Mouse (Mus musculus) forebrain, embryonic 14.5 days (tissue): ENCODE data around the gene 1700016H13Rik. TPM values are rescaled to one million over a fixed set of nuclear protein-coding genes. Genes with fewer than 3 reads are reported as not detected.

Experiments
- ATAC-seq: fragments of 200-750 bp; cut with Nextera tagmentation; 2 replicates; pipeline ENCODE4 v1.8.0; 2017; ENCODE audit warnings: mild to moderate bottlenecking, moderate library complexity
- DNase-seq: peaks from one replicate; pipeline ENCODE4 v3.0.0-alpha.2; 2015; ENCODE audit warnings: low spot score
- H3K27ac ChIP-seq: fragments of 300-500 bp; sonication (generic); 2 replicates; pipeline ENCODE4 v1.5.1; 2014; ENCODE audit warnings: low read depth, mild to moderate bottlenecking, control low read depth, low read length, moderate library complexity
- H3K27me3 ChIP-seq: fragments of 300-500 bp; sonication (generic); replicated peaks from 2 replicates; pipeline ENCODE4 v1.6.1; 2014; ENCODE audit warnings: low read length, control low read depth, mixed read lengths; ENCODE audit not compliant: control insufficient read depth, insufficient read depth
- H3K36me3 ChIP-seq: fragments of 300-500 bp; sonication (generic); 2 replicates; pipeline ENCODE4 v1.6.1; 2014; ENCODE audit warnings: low read length, control low read depth; ENCODE audit not compliant: control insufficient read depth, insufficient read depth
- H3K4me1 ChIP-seq: fragments of 300-500 bp; sonication (generic); 2 replicates; pipeline ENCODE4 v1.6.1; 2014; ENCODE audit warnings: antibody characterized with exemption, low read length, control low read depth; ENCODE audit not compliant: control insufficient read depth, insufficient read depth
- H3K4me2 ChIP-seq: fragments of 300-500 bp; sonication (generic); 2 replicates; pipeline ENCODE4 v1.6.1; 2014; ENCODE audit warnings: mild to moderate bottlenecking, control low read depth, low read length
- H3K4me3 ChIP-seq: fragments of 300-500 bp; sonication (generic); 2 replicates; pipeline ENCODE4 v1.5.1; 2014; ENCODE audit warnings: low read depth, low read length, control low read depth
- H3K9ac ChIP-seq: fragments of 300-500 bp; sonication (generic); 2 replicates; pipeline ENCODE4 v1.6.1; 2014; ENCODE audit warnings: mild to moderate bottlenecking, low read length, control low read depth, moderate library complexity
- H3K9me3 ChIP-seq: fragments of 300-500 bp; sonication (generic); replicated peaks from 2 replicates; pipeline ENCODE4 v1.6.1; 2016; ENCODE audit warnings: low read length, control low read depth, mixed read lengths; ENCODE audit not compliant: control insufficient read depth
- WGBS: fragments of 180-500 bp; shearing (Covaris S2); extraction: QIAGEN DNeasy Blood & Tissue Kit; methylation state at CpG from one replicate; pipeline ENCODE4 v1.1.7; 2014; 5-methylcytosine and 5-hydroxymethylcytosine counted together
- polyA plus RNA-seq: library from polyadenylated mRNA; unstranded; fragments of >200 nt; fragmentation: Nextera tagmentation; extraction: Ambion mirVana; gene quantifications from 2 replicates; pipeline ENCODE4 v1.2.1, GENCODE M21; 2014

1700016H13Rik gene
- polyA plus RNA-seq = 0.38 and 0.68 TPM in 2 replicates

DNA sequence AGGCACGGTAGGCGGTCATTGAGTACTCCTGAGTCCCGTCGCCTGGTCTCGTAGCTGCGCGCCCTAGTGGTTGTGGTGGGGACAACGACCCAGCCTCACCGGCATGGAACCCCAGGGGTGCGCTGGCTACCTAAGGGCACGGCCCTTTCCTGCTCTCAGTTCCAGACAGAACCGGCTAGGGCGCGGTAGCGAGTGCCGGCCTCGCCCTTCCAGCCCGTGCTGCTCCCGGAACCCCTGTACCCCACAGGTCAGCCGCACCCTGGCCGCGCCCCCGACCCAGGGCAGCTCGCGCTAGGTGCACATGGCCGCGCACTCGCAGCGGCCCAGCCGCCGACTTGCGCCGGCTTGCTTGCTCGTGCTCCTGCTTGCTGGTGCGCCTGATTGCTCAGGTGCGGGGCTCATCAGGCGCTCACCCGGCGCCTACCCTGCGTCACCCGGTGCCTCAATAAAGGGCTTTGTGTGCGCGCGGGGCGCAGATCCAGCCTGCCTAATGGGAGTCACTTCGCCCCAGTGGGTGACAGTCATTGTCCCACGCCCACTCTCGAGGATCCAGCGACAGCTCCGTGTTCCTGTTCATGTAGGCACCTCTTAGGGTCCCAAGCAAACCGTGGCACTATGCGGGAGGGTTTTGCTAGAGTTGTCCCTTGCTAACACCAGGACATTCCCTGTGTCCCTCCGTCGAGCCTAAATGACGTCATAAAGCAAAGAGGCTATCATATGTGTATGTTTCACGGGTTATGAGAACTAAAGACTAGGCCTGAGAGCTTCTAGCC lies at the start of gene 1700016H13Rik:
TSS of gene 1700016H13Rik (minus strand) at position 665 of the 773 bp plus-strand sequence.
- Histone ChIP-seq H3K4me3 (peak within 1 kb of the TSS; percentile 58), H3K27me3 (no peaks in the 10 kb centered on the region), H3K4me2 (peak within 1 kb of the TSS; percentile 93), H3K9me3 (no peaks in the 10 kb centered on the region), H3K36me3 (no peaks in the 10 kb centered on the region), H3K4me1 (peaks cover 6% of the 10 kb centered on the region; the same call in 1 of the 2 replicates), H3K27ac (0 out of 2 replicates have a peak within 1 kb of the TSS, but pooled peaks have one; percentile 27), H3K9ac (peak within 1 kb of the TSS; percentile 75)
- DNase-seq (peak; percentile 74), ATAC-seq (peak; percentile 86)
- WGBS = 1% methylated on average over 51 of the region's 56 CpGs

DNA sequence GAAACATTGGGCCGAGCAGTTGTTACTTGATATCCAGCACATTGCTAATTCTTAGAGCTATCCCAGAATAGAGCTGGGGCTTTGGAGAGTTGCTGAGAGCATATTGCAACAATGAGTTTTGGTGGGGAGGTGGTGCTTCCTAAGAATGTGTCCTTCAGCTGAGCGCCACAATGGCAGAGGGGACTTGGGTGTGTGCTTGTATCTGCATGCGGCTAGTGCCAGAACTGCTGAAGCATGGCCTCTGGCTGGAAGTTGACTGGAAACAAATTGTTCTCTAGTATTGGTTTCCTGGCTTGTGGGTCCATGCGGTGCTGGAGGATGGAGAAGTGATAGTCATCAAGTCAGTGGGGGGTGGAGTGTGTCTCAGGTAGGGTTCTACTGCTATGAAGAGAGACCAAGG lies 49.5 kb upstream of the 1700016H13Rik start:
- Histone ChIP-seq H3K4me3 (no peak overlapping the region), H3K4me2 (no peak overlapping the region), H3K36me3 (no peaks in the 10 kb centered on the region), H3K4me1 (no peaks in the 10 kb centered on the region), H3K27me3 (no peaks in the 10 kb centered on the region), H3K9me3 (no peaks in the 10 kb centered on the region), H3K27ac (no peak overlapping the region), H3K9ac (no peak overlapping the region)
- no peak for ATAC-seq
- WGBS = 95% methylated on average over 4 of the region's 4 CpGs
- DNase-seq = no peak

DNA sequence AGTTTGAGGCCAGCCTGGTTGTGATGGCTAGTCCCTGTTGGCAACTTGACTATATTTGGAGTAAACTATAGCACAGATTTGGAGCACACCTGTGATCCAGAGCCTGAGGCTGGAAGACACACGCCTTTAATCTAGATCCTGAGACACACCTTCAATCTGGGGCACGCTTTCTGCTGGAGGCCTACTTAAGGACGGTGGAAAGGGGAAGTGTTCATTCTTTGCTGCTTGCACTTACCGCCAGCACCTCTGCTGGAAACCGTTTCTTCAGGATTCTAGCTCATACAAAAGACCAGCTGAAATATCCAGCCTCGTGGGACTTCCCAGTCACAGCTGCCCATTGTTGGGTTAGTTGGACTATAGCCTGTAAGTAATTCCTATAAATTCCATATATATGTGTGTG lies 46.7 kb upstream of the 1700016H13Rik start:
- no peak for ATAC-seq
- no peak overlapping the region for H3K4me3 ChIP-seq
- H3K27ac ChIP-seq = no peak overlapping the region
- no peak overlapping the region for H3K4me2 ChIP-seq
- no peak overlapping the region for H3K9ac ChIP-seq
- DNase-seq = no peak
- no peaks in the 10 kb centered on the region for H3K36me3 ChIP-seq
- 78% methylated on average over 6 of the region's 6 CpGs for WGBS
- no peaks in the 10 kb centered on the region for H3K27me3 ChIP-seq
- no peaks in the 10 kb centered on the region for H3K9me3 ChIP-seq
- no peaks in the 10 kb centered on the region for H3K4me1 ChIP-seq

DNA sequence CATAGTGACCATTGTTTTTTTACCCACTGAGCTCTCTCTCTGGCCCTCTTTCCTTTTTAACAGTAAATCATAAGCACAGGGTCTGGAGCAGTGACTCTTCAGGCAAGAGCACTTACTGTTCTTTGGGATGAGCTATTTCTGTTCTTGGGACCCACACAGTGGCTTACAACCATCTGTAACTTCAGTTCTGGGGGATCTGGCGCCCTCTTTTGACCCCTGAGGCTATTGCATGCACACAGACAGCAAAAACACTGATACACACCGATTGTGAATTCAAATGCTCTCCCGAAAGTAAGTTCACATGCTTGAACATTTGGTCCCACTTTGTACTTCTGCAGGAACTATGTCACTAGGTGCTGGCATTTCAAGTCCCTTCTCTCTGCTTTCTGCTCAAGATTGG lies 45.7 kb upstream of the 1700016H13Rik start:
- H3K27me3 ChIP-seq = no peaks in the 10 kb centered on the region
- no peak overlapping the region for H3K4me3 ChIP-seq
- H3K36me3 ChIP-seq = no peaks in the 10 kb centered on the region
- no peak overlapping the region for H3K4me2 ChIP-seq
- no peak overlapping the region for H3K27ac ChIP-seq
- H3K9ac ChIP-seq = no peak overlapping the region
- H3K9me3 ChIP-seq = no peaks in the 10 kb centered on the region
- DNase-seq (no peak), ATAC-seq (no peak)
- H3K4me1 ChIP-seq = no peaks in the 10 kb centered on the region
- 67% methylated on average over 3 of the region's 3 CpGs for WGBS

DNA sequence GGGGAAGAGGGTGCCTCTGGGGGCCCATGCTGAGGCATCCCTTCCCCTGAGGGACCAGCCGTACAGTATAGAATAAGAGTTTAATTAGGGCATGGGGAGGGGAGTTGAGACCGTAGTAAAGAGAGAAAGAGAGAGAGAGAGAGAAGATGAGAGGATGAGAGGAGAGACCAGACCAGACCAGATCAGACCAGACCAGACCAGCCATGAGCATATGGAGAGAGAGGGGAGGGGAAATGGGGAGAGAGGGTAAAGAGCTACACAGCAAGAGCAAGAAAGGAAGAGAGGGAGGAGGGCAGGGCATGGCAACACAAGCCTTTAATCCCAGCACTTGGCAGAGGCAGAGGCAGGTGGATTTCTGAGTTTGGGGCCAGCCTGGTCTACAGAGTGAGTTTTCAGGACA lies 44.9 kb upstream of the 1700016H13Rik start:
- no peak for DNase-seq
- 60% methylated on average over 2 of the region's 2 CpGs for WGBS
- no peak overlapping the region for H3K27ac ChIP-seq
- no peaks in the 10 kb centered on the region for H3K4me1 ChIP-seq
- no peaks in the 10 kb centered on the region for H3K36me3 ChIP-seq
- no peak for ATAC-seq
- H3K4me3 ChIP-seq = no peak overlapping the region
- H3K9ac ChIP-seq = no peak overlapping the region
- H3K4me2 ChIP-seq = no peak overlapping the region
- H3K27me3 ChIP-seq = no peaks in the 10 kb centered on the region
- no peaks in the 10 kb centered on the region for H3K9me3 ChIP-seq

DNA sequence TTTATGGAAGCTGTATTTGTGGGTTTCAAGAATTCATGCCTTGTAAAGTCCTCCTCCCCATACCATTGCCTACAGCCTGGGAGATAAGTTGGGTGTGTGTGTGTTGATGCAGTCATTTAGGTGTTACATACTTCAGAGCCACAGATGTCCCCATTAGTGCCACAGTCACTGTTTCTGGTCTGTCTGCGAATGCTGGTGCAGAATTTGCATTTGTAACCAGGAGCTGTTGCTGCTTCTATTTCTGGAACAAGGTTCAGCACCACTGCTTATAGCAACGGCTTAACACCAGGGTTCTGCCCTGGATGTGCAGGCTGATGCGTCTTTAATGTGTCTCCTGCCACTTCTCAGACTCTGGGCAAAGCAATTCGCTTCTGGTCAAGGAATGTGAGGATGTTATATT lies 43.7 kb upstream of the 1700016H13Rik start:
- H3K27me3 ChIP-seq = no peaks in the 10 kb centered on the region; the same call in 1 of the 2 replicates
- DNase-seq (no peak), ATAC-seq (no peak)
- no peaks in the 10 kb centered on the region for H3K9me3 ChIP-seq
- no peak overlapping the region for H3K4me2 ChIP-seq
- H3K4me3 ChIP-seq = no peak overlapping the region
- H3K36me3 ChIP-seq = no peaks in the 10 kb centered on the region
- no peaks in the 10 kb centered on the region for H3K4me1 ChIP-seq
- H3K27ac ChIP-seq = no peak overlapping the region
- no peak overlapping the region for H3K9ac ChIP-seq
- WGBS = 66% methylated on average over 4 of the region's 4 CpGs

DNA sequence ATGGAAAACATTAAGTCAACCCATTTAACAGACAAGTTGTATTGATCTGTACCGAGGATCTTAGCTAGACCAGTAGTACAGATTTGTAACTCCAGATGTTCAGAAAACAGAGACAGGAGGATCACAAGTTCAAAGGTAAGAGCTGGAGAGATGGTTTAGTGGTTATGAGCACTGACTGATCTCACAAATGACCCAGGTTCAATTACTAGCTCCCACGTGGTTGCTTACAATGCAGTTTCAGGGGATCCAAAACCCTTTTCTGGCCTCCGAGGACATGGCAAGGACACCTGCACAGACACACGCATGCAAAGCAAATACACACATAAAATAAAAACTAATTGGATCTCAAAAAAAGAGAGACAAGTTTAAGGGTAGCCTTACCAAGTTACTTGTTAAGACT lies 42.8 kb upstream of the 1700016H13Rik start:
- WGBS = 86% methylated on average over 4 of the region's 4 CpGs
- ATAC-seq (no peak), DNase-seq (no peak)
- no peak overlapping the region for H3K4me3 ChIP-seq
- H3K4me2 ChIP-seq = no peak overlapping the region
- H3K27me3 ChIP-seq = peaks cover 3% of the 10 kb centered on the region; the same call in 1 of the 2 replicates
- H3K9ac ChIP-seq = no peak overlapping the region
- no peaks in the 10 kb centered on the region for H3K36me3 ChIP-seq
- peaks cover under 1% of the 10 kb centered on the region; the same call in 1 of the 2 replicates for H3K4me1 ChIP-seq
- H3K27ac ChIP-seq = no peak overlapping the region
- H3K9me3 ChIP-seq = no peaks in the 10 kb centered on the region

DNA sequence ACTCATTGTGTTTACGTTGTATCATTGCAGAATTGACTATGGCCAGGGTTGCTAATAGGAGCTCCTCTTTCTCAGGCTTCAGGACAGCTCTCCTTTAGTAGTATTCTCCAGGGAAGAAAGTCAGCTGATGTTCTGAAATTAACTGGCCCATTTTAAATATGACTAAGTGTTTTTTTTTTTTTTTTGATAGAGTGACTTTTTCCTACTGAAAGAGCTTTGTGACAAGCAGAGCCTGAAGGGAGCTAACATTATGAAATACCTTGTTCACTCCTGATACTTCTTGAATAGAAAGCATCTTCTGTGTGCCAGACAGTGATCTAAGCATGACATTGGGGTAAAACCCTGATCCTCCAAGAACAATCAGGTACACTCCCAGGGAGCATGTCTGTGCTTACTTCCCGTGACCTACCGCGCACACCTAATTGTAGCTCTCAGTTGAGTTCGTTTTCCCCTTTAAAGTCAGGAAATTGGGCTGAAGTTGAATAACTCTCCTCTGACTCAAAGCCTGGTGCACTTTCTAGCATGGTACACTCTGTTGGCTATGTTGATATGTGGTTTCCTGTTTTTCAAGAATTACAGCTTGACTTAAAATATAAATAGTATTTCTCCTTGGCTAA lies 42.2 kb upstream of the 1700016H13Rik start:
- Histone ChIP-seq H3K4me1 (peaks cover 7% of the 10 kb centered on the region; the same call in 1 of the 2 replicates), H3K9me3 (no peaks in the 10 kb centered on the region), H3K4me3 (no peak overlapping the region), H3K36me3 (no peaks in the 10 kb centered on the region), H3K27me3 (peaks cover 9% of the 10 kb centered on the region), H3K4me2 (no peak overlapping the region), H3K9ac (no peak overlapping the region), H3K27ac (no peak overlapping the region)
- ATAC-seq = no peak
- no peak for DNase-seq
- 70% methylated on average over 5 of the region's 5 CpGs for WGBS

DNA sequence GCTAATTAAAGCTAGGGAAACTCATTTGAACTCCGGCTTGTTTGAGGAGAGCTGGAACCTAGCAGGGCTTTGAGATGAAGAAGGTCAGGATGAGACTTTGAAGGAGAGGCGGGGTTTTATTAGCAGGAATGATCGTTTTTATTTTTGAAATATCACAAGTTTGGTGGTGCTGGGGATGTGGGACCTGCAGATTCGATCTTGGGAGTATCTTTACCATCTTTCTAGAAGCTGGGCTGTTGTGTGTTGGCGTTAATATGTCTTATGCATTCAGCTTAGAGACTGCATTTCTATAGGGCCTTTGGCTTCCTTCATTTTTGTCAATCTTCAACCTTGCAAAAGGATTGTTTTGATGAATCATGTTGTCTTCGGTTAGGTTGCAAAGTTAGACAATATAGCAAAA lies 38.3 kb upstream of the 1700016H13Rik start:
- Histone ChIP-seq H3K27ac (no peak overlapping the region), H3K4me2 (no peak overlapping the region), H3K9me3 (no peaks in the 10 kb centered on the region), H3K27me3 (peaks cover 13% of the 10 kb centered on the region), H3K4me1 (peaks cover 14% of the 10 kb centered on the region), H3K36me3 (no peaks in the 10 kb centered on the region), H3K9ac (no peak overlapping the region), H3K4me3 (no peak overlapping the region)
- no peak for ATAC-seq
- 52% methylated on average over 6 of the region's 6 CpGs for WGBS
- DNase-seq = no peak
